Mouse (Mus musculus): ENCODE results near the gene Dsn1. TPM values are rescaled to one million over a fixed set of nuclear protein-coding genes. Genes with fewer than 3 reads are reported as not detected.

Dsn1 gene
- polyA plus RNA-seq, 1 experiment from 2014 or later, result 51.4 TPM

- no peak overlapping the region for H3K4me2 ChIP-seq
- no peaks in the 10 kb centered on the region for H3K27me3 ChIP-seq (ENCODE audit: control insufficient read depth, insufficient read depth, low read length)
- H3K9me3 ChIP-seq (ENCODE audit: control insufficient read depth, low read length), result no peaks in the 10 kb centered on the region
- H3K9ac ChIP-seq (ENCODE audit: low read length), result no peak overlapping the region
- ATAC-seq (ENCODE audit: low FRiP score) (no peak), DNase-seq (ENCODE audit: low spot score, missing footprints) (no peak)
- H3K4me1 ChIP-seq (ENCODE audit: control insufficient read depth, insufficient read depth, low read length), result no peaks in the 10 kb centered on the region
- WGBS, result 95% methylated on average over 7 of the region's 7 CpGs
- H3K36me3 ChIP-seq (ENCODE audit: control insufficient read depth, insufficient read depth, low read length), result peaks cover 19% of the 10 kb centered on the region
- no peak overlapping the region for H3K27ac ChIP-seq (ENCODE audit: low read depth, low read length)
- no peak overlapping the region for H3K4me3 ChIP-seq (ENCODE audit: low read depth, low read length)
Measured at GRCm38 (mm10) chr2:157035371-157035770, 28.4 kb upstream of the Dsn1 start.

GRCm38 (mm10) chr2:157030804-157031203 is 23.9 kb upstream of the Dsn1 start:
- no peaks in the 10 kb centered on the region for H3K27me3 ChIP-seq (ENCODE audit: control insufficient read depth, insufficient read depth, low read length)
- DNase-seq (ENCODE audit: low spot score, missing footprints) (peak; percentile 97), ATAC-seq (ENCODE audit: low FRiP score) (peak; percentile 55; the same call in 1 of the 2 replicates)
- H3K36me3 ChIP-seq (ENCODE audit: control insufficient read depth, insufficient read depth, low read length), result peaks cover 43% of the 10 kb centered on the region
- WGBS, result 48% methylated on average over 9 of the region's 9 CpGs
- H3K9me3 ChIP-seq (ENCODE audit: control insufficient read depth, low read length), result no peaks in the 10 kb centered on the region
- no peaks in the 10 kb centered on the region for H3K4me1 ChIP-seq (ENCODE audit: control insufficient read depth, insufficient read depth, low read length)
- no peak overlapping the region for H3K4me2 ChIP-seq
- H3K4me3 ChIP-seq (ENCODE audit: low read depth, low read length), result no peak overlapping the region
- H3K9ac ChIP-seq (ENCODE audit: low read length), result no peak overlapping the region
- no peak overlapping the region for H3K27ac ChIP-seq (ENCODE audit: low read depth, low read length)

- no peak overlapping the region for H3K4me3 ChIP-seq (ENCODE audit: low read depth, low read length)
- H3K4me1 ChIP-seq (ENCODE audit: control insufficient read depth, insufficient read depth, low read length), result no peaks in the 10 kb centered on the region
- 95% methylated on average over 4 of the region's 4 CpGs for WGBS
- H3K36me3 ChIP-seq (ENCODE audit: control insufficient read depth, insufficient read depth, low read length), result peaks cover 61% of the 10 kb centered on the region
- H3K9me3 ChIP-seq (ENCODE audit: control insufficient read depth, low read length), result peaks cover 4% of the 10 kb centered on the region; the same call in 1 of the 2 replicates
- no peaks in the 10 kb centered on the region for H3K27me3 ChIP-seq (ENCODE audit: control insufficient read depth, insufficient read depth, low read length)
- ATAC-seq (ENCODE audit: low FRiP score) (no peak), DNase-seq (ENCODE audit: low spot score, missing footprints) (no peak)
- no peak overlapping the region for H3K9ac ChIP-seq (ENCODE audit: low read length)
- no peak overlapping the region for H3K4me2 ChIP-seq
- no peak overlapping the region for H3K27ac ChIP-seq (ENCODE audit: low read depth, low read length)
Measured at GRCm38 (mm10) chr2:157028261-157028660, 21.3 kb upstream of the Dsn1 start.

DNA sequence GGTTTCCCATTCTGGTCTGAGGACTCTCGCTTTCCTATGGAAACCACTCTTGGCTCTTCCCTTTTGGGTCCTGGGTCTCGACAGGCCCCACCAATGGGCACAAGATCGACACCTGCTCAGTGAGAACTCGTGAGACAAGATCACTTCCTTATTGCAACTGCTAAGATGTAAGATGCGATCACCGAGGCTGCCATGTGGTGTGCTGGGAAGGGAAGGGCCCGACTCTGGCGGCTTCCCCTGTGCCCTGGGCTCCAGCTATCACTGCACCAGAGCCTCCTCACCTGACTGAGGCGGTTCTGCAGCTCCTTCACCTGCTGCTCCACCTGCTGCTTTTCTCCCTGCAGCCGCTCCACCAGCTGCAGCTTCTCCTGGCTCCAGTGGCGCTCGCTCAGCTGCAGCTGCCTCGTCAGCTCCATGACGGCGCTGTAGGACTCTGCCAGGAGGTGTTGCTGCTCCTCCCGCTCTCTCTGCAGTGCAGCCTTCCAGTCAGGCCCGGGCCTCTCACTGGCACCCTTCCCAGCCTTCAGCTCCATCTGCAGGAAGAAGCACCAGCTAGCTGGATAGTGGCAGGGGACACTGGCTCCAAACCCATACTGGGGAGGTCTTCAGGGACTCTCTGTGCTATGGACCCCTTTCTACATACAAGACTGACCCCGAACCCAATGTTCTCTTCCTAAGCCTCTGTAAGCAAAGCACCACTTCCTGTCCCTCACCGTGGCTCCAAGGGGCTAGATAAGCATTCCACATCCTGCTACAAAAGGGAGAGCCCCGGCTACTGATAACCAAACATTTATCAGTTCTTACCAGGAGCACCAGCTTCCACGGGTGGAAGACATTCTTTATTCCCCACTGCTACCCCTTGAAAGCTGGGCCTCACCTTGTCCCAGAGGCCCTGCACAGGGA is 20.4 kb upstream of the Dsn1 start:
- Histone ChIP-seq H3K27ac (ENCODE audit: low read depth, low read length) (no peak overlapping the region), H3K4me1 (ENCODE audit: control insufficient read depth, insufficient read depth, low read length) (no peaks in the 10 kb centered on the region), H3K4me2 (no peak overlapping the region), H3K27me3 (ENCODE audit: control insufficient read depth, insufficient read depth, low read length) (no peaks in the 10 kb centered on the region), H3K9me3 (ENCODE audit: control insufficient read depth, low read length) (peaks cover 4% of the 10 kb centered on the region; the same call in 1 of the 2 replicates), H3K4me3 (ENCODE audit: low read depth, low read length) (no peak overlapping the region), H3K9ac (ENCODE audit: low read length) (no peak overlapping the region), H3K36me3 (ENCODE audit: control insufficient read depth, insufficient read depth, low read length) (peaks cover 62% of the 10 kb centered on the region)
- ATAC-seq (ENCODE audit: low FRiP score), result no peak
- whole genome bisulfite sequencing, result 94% methylated on average over 21 of the region's 21 CpGs
- DNase-seq (ENCODE audit: low spot score, missing footprints), result no peak

- H3K4me2 ChIP-seq, result no peak overlapping the region
- 94% methylated on average over 16 of the region's 16 CpGs for WGBS
Measured at GRCm38 (mm10) chr2:157021156-157021555, 14.2 kb upstream of the Dsn1 start.

GRCm38 (mm10) chr2:157019228-157019627 is 12.3 kb upstream of the Dsn1 start:
- 95% methylated on average over 4 of the region's 4 CpGs for WGBS
- no peak overlapping the region for H3K27ac ChIP-seq (ENCODE audit: low read depth, low read length)
- no peak overlapping the region for H3K4me3 ChIP-seq (ENCODE audit: low read depth, low read length)
- H3K36me3 ChIP-seq (ENCODE audit: control insufficient read depth, insufficient read depth, low read length), result peaks cover 61% of the 10 kb centered on the region
- no peak for DNase-seq (ENCODE audit: low spot score, missing footprints)
- H3K4me1 ChIP-seq (ENCODE audit: control insufficient read depth, insufficient read depth, low read length), result no peaks in the 10 kb centered on the region
- ATAC-seq (ENCODE audit: low FRiP score), result no peak
- H3K9ac ChIP-seq (ENCODE audit: low read length), result no peak overlapping the region
- H3K9me3 ChIP-seq (ENCODE audit: control insufficient read depth, low read length), result no peaks in the 10 kb centered on the region
- no peaks in the 10 kb centered on the region for H3K27me3 ChIP-seq (ENCODE audit: control insufficient read depth, insufficient read depth, low read length)
- no peak overlapping the region for H3K4me2 ChIP-seq

More at GRCm38 (mm10) chr2:157021156-157021555, 14.2 kb upstream of the Dsn1 start:
- ATAC-seq (ENCODE audit: low FRiP score), result no peak
- H3K9ac ChIP-seq (ENCODE audit: low read length), result no peak overlapping the region
- no peaks in the 10 kb centered on the region for H3K27me3 ChIP-seq (ENCODE audit: control insufficient read depth, insufficient read depth, low read length)
- no peak overlapping the region for H3K4me3 ChIP-seq (ENCODE audit: low read depth, low read length)
- no peaks in the 10 kb centered on the region for H3K4me1 ChIP-seq (ENCODE audit: control insufficient read depth, insufficient read depth, low read length)
- no peak for DNase-seq (ENCODE audit: low spot score, missing footprints)
- peaks cover 71% of the 10 kb centered on the region for H3K36me3 ChIP-seq (ENCODE audit: control insufficient read depth, insufficient read depth, low read length)
- H3K9me3 ChIP-seq (ENCODE audit: control insufficient read depth, low read length), result peaks cover 4% of the 10 kb centered on the region; the same call in 1 of the 2 replicates
- H3K27ac ChIP-seq (ENCODE audit: low read depth, low read length), result no peak overlapping the region

- Histone ChIP-seq H3K9me3 (ENCODE audit: control insufficient read depth, low read length) (no peaks in the 10 kb centered on the region), H3K36me3 (ENCODE audit: control insufficient read depth, insufficient read depth, low read length) (peaks cover 40% of the 10 kb centered on the region), H3K4me1 (ENCODE audit: control insufficient read depth, insufficient read depth, low read length) (no peaks in the 10 kb centered on the region), H3K4me3 (ENCODE audit: low read depth, low read length) (no peak overlapping the region), H3K4me2 (no peak overlapping the region), H3K9ac (ENCODE audit: low read length) (no peak overlapping the region), H3K27ac (ENCODE audit: low read depth, low read length) (no peak overlapping the region), H3K27me3 (ENCODE audit: control insufficient read depth, insufficient read depth, low read length) (no peaks in the 10 kb centered on the region)
- WGBS, result 88% methylated on average over 18 of the region's 18 CpGs
- DNase-seq (ENCODE audit: low spot score, missing footprints) (no peak), ATAC-seq (ENCODE audit: low FRiP score) (no peak)
Measured at GRCm38 (mm10) chr2:157016529-157017270, 9.7 kb upstream of the Dsn1 start.

- no peak overlapping the region for H3K9ac ChIP-seq (ENCODE audit: low read length)
- H3K4me3 ChIP-seq (ENCODE audit: low read depth, low read length), result no peak overlapping the region
- ATAC-seq (ENCODE audit: low FRiP score) (no peak), DNase-seq (ENCODE audit: low spot score, missing footprints) (no peak)
- 91% methylated on average over 6 of the region's 6 CpGs for WGBS
- no peak overlapping the region for H3K4me2 ChIP-seq
- H3K27me3 ChIP-seq (ENCODE audit: control insufficient read depth, insufficient read depth, low read length), result no peaks in the 10 kb centered on the region
- H3K27ac ChIP-seq (ENCODE audit: low read depth, low read length), result no peak overlapping the region
- no peaks in the 10 kb centered on the region for H3K9me3 ChIP-seq (ENCODE audit: control insufficient read depth, low read length)
- H3K4me1 ChIP-seq (ENCODE audit: control insufficient read depth, insufficient read depth, low read length), result peaks cover 2% of the 10 kb centered on the region
- peaks cover 11% of the 10 kb centered on the region for H3K36me3 ChIP-seq (ENCODE audit: control insufficient read depth, insufficient read depth, low read length)
Measured at GRCm38 (mm10) chr2:157012341-157012740, 5.4 kb upstream of the Dsn1 start.

All from midbrain, embryonic 11.5 days (tissue).